Mouse (Mus musculus): ENCODE measurements around the gene Msl1.

DNA sequence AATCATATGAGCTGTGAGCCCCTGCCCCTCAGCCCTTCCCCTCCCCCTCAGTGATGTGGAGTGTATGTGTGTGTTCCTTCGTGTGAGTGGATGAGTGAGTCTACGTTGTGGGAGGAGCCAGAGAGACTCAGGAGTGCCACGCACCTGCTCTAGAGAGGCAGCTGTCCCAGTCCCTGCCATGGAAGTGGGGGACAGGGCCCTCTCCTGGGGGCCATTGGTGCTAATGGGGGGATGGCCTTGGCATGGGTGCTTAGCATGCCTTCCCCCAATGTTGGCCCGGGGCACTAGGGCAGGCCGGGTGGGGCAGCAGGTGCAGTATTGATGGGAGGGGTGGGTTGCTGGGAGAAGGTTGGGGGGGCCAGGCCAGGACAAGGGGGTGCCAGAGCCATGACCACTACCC is 28.5 kb upstream of the Msl1 start:
- no peak for TF ChIP-seq POLR2A (IDR thresholded peaks at IDR 0.05; ENCODE audit: borderline replicate concordance, insufficient read depth, low read length)
- TF ChIP-seq CTCF (IDR thresholded peaks at IDR 0.05; ENCODE audit: borderline replicate concordance, insufficient read depth, low read depth, low read length), result no peak
